Mouse (Mus musculus) c-Kit-positive CD71-positive TER-119-positive erythroid progenitor cells, embryonic 14.5 days (primary cell): ENCODE measurements at regions not wholly inside any gene's neighbourhood (a gene's known extent, or its start where the extent isn't known, plus 50 kb on each side); places are given as distances from the start of the nearest gene placed in this dataset.

ENCODE experiments used
- DNase-seq: peaks from one replicate; pipeline ENCODE4 v3.0.0-alpha.2; 2013; ENCODE audit warnings: low spot score

- no peak for DNase-seq
Measured at GRCm38 (mm10) chr12:26534229-26535105, 65.5 kb downstream of the Cmpk2 start.

GRCm38 (mm10) chr12:26533641-26534151, 64.7 kb downstream of the Cmpk2 start:
- no peak for DNase-seq

GRCm38 (mm10) chr12:26532823-26533640, 64.0 kb downstream of the Cmpk2 start:
- peak; percentile 30 for DNase-seq

- no peak for DNase-seq
Measured at GRCm38 (mm10) chr12:26532076-26532475, 63.1 kb downstream of the Cmpk2 start.
